Mouse (Mus musculus) heart, embryonic 13.5 days (tissue): Measurements from ENCODE around the gene Myo10. TPM values are rescaled to one million over a fixed set of nuclear protein-coding genes. Genes with fewer than 3 reads are reported as not detected.

Experiments
- ATAC-seq: fragments of 200-750 bp; cut with Nextera tagmentation; 2 replicates; pipeline ENCODE4 v1.8.0; 2017; ENCODE audit warnings: moderate TSS enrichment; ENCODE audit not compliant: insufficient number of reproducible peaks, low FRiP score, low TSS enrichment; ENCODE audit errors: extremely low read depth
- H3K27ac ChIP-seq: fragments of 300-500 bp; sonication (generic); replicated peaks from 2 replicates; pipeline ENCODE4 v1.5.1; 2015; ENCODE audit warnings: moderate library complexity, mild to moderate bottlenecking, inconsistent platforms
- H3K27me3 ChIP-seq: fragments of 300-500 bp; sonication (generic); replicated peaks from 2 replicates; pipeline ENCODE4 v1.6.1; 2015; ENCODE audit warnings: mild to moderate bottlenecking, inconsistent platforms
- H3K36me3 ChIP-seq: fragments of 300-500 bp; sonication (generic); 2 replicates; pipeline ENCODE4 v1.6.1; 2015; ENCODE audit warnings: mild to moderate bottlenecking, inconsistent platforms
- H3K4me1 ChIP-seq: fragments of 300-500 bp; sonication (generic); 2 replicates; pipeline ENCODE4 v1.6.1; 2015; ENCODE audit warnings: inconsistent platforms
- H3K4me2 ChIP-seq: fragments of 300-500 bp; sonication (generic); 2 replicates; pipeline ENCODE4 v1.6.1; 2015; ENCODE audit warnings: inconsistent platforms, mild to moderate bottlenecking, moderate library complexity
- H3K4me3 ChIP-seq: fragments of 300-500 bp; sonication (generic); 2 replicates; pipeline ENCODE4 v1.5.1; 2015; ENCODE audit warnings: moderate library complexity, mild to moderate bottlenecking, inconsistent platforms
- H3K9ac ChIP-seq: fragments of 300-500 bp; sonication (generic); 2 replicates; pipeline ENCODE4 v1.6.1; 2015; ENCODE audit warnings: inconsistent platforms, mild to moderate bottlenecking, moderate library complexity
- H3K9me3 ChIP-seq: fragments of 300-500 bp; sonication (generic); 2 replicates; pipeline ENCODE4 v1.6.1; 2016; ENCODE audit warnings: inconsistent platforms
- WGBS: fragments of 180-500 bp; shearing (Covaris S2); methylation state at CpG from one replicate; pipeline ENCODE4 v1.1.7; 2015; ENCODE audit warnings: mixed read lengths; 5-methylcytosine and 5-hydroxymethylcytosine counted together
- polyA plus RNA-seq: library from polyadenylated mRNA; unstranded; fragments of >200 nt; fragmentation: Nextera tagmentation; extraction: Ambion mirVana; gene quantifications from 2 replicates; pipeline ENCODE4 v1.2.1, GENCODE M21; 2015

Myo10 gene
- polyA plus RNA-seq, 1 experiment from 2014 or later = 11.0 TPM

DNA sequence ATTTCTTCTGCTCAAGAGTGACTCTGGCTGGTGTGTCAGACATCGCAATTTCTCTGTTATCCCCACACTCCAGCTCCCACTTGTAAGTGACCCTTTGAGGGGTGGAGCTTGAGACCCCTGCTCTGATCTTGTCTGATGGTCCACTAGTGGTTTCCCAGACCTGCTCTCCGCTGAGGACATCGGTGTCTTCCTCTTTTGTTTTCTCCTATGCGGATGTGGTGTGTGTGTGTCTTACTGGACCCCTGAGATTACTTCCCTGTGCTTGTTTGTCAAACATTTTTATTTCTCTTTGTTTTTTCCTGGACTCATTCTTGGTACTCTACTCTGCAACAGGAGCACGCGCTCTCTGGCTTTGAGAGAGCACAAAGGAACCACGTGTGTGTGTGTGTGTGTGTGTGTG is 239.6 kb downstream of the Myo10 start:
- Histone ChIP-seq H3K9me3 (no peaks in the 10 kb centered on the region), H3K27ac (no peak overlapping the region), H3K4me2 (no peak overlapping the region), H3K4me1 (peaks cover 15% of the 10 kb centered on the region), H3K27me3 (no peaks in the 10 kb centered on the region), H3K9ac (no peak overlapping the region), H3K36me3 (no peaks in the 10 kb centered on the region), H3K4me3 (no peak overlapping the region)
- ATAC-seq = no peak
- WGBS = 68% methylated on average over 7 of the region's 7 CpGs

Other genes starting within 250 kb of the Myo10 start
- gene Basp1, start 208.8 kb upstream of the Myo10 start, polyA plus RNA-seq = 6.2 and 7.2 TPM in 2 replicates
- 57.3 and 62.7 TPM in 2 replicates for gene Retreg1, start 220.7 kb downstream of the Myo10 start, polyA plus RNA-seq